Mouse (Mus musculus) splenic B cell, adult 2 months (primary cell): Measurements from ENCODE around the gene Slc25a33.

Source experiments
- DNase-seq: peaks from one replicate; pipeline ENCODE4 v3.0.0-alpha.2; 2011; ENCODE audit warnings: low read depth, low spot score
- H3K27me3 ChIP-seq: 2 replicates; pipeline ENCODE4 v1.6.1; 2012; ENCODE audit warnings: mild to moderate bottlenecking, low read length, moderate library complexity, mixed read lengths; ENCODE audit not compliant: control insufficient read depth, poor library complexity, insufficient read depth, severe bottlenecking
- H3K36me3 ChIP-seq: 2 replicates; pipeline ENCODE4 v1.6.1; 2012; ENCODE audit warnings: mild to moderate bottlenecking, low read length, moderate library complexity, mixed read lengths; ENCODE audit not compliant: control insufficient read depth, poor library complexity, insufficient read depth, severe bottlenecking

Gene Slc25a33

GRCm38 (mm10) chr4:149799346-149800171 is 25.5 kb upstream of the Slc25a33 start:
- H3K27me3 ChIP-seq, result no peaks in the 10 kb centered on the region
- H3K36me3 ChIP-seq, result no peaks in the 10 kb centered on the region
- DNase-seq, result no peak

- no peak for DNase-seq
- Histone ChIP-seq H3K36me3 (no peaks in the 10 kb centered on the region), H3K27me3 (no peaks in the 10 kb centered on the region)
Observed at GRCm38 (mm10) chr4:149798684-149799309, 24.7 kb upstream of the Slc25a33 start.

DNA sequence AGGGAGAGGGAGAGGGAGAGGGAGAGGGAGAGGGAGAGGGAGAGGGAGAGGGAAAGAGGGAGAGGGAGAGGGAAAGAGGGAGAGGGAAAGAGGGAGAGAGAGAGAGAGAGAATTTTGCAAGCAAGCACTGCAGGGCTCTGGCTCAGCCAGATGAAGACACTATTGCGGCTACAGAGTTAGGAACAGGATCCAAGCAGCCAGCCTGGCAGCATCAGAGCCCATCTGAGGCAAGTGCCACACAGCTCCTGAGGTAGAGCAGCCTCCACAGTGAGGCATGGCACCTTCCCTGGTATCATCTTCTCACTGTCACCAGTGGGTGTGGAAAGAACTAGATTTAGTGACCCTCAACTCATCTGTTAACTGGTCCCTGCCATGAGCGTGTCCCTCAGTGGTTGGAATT is 24.0 kb upstream of the Slc25a33 start:
- no peaks in the 10 kb centered on the region for H3K27me3 ChIP-seq
- no peak for DNase-seq
- no peaks in the 10 kb centered on the region for H3K36me3 ChIP-seq

- no peak for DNase-seq
- Histone ChIP-seq H3K27me3 (no peaks in the 10 kb centered on the region), H3K36me3 (no peaks in the 10 kb centered on the region)
Observed at GRCm38 (mm10) chr4:149797220-149797610, 23.1 kb upstream of the Slc25a33 start.

- Histone ChIP-seq H3K36me3 (no peaks in the 10 kb centered on the region), H3K27me3 (no peaks in the 10 kb centered on the region)
- DNase-seq, result no peak
Observed at GRCm38 (mm10) chr4:149796567-149797219, 22.6 kb upstream of the Slc25a33 start.

- no peak for DNase-seq
- no peaks in the 10 kb centered on the region for H3K36me3 ChIP-seq
- no peaks in the 10 kb centered on the region for H3K27me3 ChIP-seq
Observed at GRCm38 (mm10) chr4:149794966-149795477, 20.9 kb upstream of the Slc25a33 start.

DNA sequence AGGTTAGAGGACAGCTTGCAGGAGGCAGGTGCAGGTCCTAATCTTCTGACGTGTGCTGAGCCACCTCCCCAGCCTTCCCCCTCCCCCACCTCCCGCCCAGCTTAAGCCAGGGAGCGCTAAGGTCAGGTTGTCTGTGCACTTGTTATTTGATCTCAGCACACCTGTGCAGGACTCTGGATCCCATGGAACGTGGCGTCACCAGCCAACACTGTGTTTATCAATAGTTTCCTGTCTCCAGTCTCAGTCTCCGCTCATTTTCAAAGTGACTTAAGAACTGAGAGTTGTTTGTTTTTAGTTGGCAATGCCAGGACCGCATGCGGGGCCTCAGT is 19.9 kb upstream of the Slc25a33 start:
- no peak for DNase-seq
- no peaks in the 10 kb centered on the region for H3K36me3 ChIP-seq
- H3K27me3 ChIP-seq, result no peaks in the 10 kb centered on the region

- Histone ChIP-seq H3K27me3 (no peaks in the 10 kb centered on the region), H3K36me3 (no peaks in the 10 kb centered on the region)
- peak; percentile 65 for DNase-seq
Observed at GRCm38 (mm10) chr4:149793156-149794009, 19.3 kb upstream of the Slc25a33 start.

DNA sequence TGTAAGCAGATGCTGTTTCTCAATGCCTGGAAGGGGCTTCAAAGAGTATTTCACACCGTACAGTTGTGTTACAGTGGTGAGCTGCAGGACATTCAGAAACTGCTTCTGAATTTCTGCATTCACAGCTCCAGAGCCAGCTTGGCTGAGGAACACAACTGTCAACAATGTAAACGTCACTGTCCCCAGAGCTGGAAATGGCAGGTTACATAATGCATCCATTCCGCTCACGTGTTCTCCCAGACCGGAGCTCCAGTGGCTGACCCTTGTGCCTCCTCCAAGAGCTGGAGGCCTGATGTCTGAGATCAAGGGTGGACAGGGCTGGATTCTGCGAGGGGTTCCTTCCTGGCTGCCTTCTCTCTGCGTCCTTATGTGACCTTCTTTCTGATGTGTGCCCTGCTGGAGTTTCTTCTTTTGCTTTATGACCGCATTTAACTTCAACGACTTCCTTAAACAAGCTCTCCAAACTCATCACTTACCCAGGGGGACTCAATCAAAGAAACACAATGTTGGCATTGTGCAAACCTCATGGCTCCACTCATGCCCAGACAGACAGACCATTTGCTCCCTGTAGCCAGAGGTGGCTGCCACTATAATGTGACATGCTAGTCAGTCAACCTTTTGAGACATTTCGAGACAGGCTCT is 18.2 kb upstream of the Slc25a33 start:
- H3K36me3 ChIP-seq, result no peaks in the 10 kb centered on the region
- no peaks in the 10 kb centered on the region for H3K27me3 ChIP-seq
- no peak for DNase-seq

DNA sequence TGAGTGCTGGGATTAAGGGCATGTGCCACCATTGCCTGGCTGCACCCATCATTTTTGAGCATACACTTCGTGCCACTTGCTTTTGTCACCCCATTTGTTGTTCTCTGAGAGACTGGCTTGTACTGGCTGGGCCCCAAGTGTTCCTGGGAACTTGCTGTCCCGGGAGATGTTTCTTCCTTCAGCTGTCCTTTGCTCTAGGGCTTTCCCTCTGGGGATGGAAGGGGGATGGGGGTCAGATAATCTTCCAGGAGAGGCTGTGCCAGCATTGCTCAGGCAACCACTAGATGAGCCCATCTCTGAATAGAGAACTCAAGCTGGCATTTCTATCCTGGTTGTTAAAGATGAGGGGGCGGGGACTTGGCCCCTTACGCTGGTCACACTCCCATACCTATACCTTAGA is 17.4 kb upstream of the Slc25a33 start:
- no peaks in the 10 kb centered on the region for H3K36me3 ChIP-seq
- H3K27me3 ChIP-seq, result no peaks in the 10 kb centered on the region
- DNase-seq, result no peak

DNA sequence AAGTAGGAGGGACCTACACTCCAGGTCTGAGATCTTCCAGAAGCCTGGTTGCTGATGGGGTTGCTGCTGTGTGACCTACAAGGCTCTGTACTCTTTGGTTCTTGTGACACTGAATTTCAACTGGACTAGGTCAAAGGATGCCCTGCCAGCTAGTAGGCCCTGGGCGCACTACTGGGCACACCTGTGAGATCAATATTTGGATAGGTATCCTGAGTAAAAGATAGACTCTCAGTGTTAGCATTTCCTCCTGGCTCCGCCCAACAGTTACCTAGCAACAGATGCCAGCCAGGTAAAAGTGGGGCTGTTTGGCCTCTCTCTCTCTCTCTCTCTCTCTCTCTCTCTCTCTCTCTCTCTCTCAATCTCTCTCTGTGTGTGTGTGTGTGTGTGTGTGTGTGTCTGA is 16.9 kb upstream of the Slc25a33 start:
- no peak for DNase-seq
- Histone ChIP-seq H3K36me3 (no peaks in the 10 kb centered on the region), H3K27me3 (no peaks in the 10 kb centered on the region)

GRCm38 (mm10) chr4:149790546-149790945 is 16.5 kb upstream of the Slc25a33 start:
- H3K27me3 ChIP-seq, result no peaks in the 10 kb centered on the region
- no peaks in the 10 kb centered on the region for H3K36me3 ChIP-seq
- DNase-seq, result no peak

GRCm38 (mm10) chr4:149789421-149790194 is 15.5 kb upstream of the Slc25a33 start:
- no peaks in the 10 kb centered on the region for H3K36me3 ChIP-seq
- no peak for DNase-seq
- H3K27me3 ChIP-seq, result no peaks in the 10 kb centered on the region
